Mouse (Mus musculus): ENCODE measurements around the gene Mmp19. TPM values are rescaled to one million over a fixed set of nuclear protein-coding genes. Genes with fewer than 3 reads are reported as not detected.

The Mmp19 gene
- under 1 TPM; 0.39 to 0.78 TPM for total RNA-seq (2021)

DNA sequence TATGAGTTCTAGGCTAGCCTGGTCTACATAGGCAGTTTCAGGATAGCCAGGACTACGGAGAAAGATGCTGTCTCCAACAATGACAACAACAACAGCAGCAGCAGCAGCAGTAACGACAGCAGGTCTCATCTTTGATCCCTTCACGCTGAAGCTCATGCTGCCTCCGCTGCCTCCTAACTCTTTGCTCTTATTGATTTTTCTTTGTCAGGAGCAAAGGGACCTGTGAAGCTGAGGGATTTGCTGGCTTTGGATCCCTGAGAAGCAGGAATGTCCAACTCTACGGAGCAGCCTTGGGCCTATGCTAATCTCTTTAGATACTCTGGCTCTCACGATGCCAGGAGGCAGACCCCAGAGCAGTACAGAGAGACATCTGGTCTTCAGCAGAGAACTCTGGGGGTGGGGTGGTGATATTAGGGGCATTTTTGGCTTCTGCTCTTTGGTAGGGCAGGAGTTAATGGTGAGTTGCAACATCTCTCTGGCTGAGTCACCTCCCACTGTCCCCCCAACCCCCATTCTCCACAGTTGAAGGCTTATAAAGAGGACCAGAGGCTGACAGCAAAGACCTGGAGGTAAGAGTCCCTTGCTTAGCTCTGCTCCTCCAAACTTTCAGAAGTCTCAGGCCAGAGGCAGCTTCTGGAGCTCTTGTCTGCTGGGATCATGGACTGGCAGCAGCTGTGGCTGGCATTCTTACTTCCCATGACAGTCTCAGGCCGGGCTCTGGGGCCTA is at the start of gene Mmp19:
Gene Mmp19, plus strand, starts transcription at position 513 of the 727 bp plus-strand sequence.
- intact Hi-C loops (cut with DNase I) = no loop called here
- no peak for DNase-seq (ENCODE audit: low spot score in 2 of 2)

DNA sequence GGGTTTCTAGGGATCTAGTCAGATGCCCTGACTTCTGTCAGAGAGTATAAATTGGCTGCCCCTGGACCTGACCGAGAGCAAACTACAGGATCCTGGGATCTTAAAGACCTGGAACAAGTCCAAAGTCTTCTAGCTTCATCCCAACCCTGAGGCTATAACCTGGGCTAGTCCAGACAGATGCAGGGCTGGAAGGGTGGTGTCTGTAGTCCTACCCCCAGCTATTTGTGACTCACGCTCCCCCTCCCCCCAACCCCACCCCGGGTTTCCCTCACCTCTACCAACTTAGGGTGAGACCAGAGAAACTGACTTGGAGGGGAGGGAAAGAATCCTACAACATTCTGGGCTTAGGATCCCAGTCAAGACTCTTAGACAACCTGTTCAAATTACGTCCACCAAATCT is 48.1 kb upstream of the Mmp19 start:
- intact Hi-C loops (cut with DNase I) = no loop called here

DNA sequence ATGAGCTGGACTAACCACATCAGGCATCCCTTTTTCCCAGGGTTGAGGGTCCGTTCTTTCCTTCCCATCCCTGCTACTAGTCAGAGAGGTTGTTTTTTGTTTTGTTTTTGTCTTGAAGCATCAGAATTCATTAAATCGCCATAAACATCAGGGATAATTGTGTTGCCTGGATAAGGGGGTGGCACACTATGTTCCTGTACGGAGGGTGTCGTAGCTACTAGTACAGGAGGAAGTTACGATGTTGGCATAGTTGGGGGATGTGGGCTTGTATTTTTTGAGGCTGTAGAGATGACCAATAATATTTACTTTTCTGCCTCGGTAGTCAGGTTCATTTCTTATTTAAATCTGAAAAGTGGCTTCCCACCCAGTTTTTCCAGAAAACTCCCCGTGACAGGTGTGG is 47.5 kb upstream of the Mmp19 start:
- intact Hi-C loops (cut with DNase I) = no loop called here
- no peak for DNase-seq (ENCODE audit: low spot score in 2 of 2)

More for the DNA sequence above, 48.1 kb upstream of the Mmp19 start:
- no peak for DNase-seq (ENCODE audit: low spot score in 2 of 2)

DNA sequence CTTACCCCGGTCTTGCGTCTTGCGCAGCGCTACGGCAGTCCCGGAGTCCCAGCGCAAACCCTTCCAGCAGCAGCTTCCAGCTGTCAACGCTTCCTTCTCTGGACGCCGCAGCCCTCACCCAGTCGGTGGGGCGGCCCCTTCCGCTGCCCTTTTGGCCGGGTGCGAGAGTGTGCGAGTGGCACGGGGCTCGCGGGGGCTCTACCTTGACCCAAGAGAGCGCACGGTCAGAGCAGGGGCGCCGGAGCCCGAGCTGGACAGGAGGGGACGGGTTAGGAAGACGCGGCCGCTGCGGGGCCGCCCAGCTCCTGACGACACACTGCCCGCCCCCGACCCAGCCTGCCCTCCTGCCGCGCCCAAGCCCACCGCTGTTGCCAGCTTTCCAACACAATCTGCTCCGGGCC is 46.9 kb upstream of the Mmp19 start:
- peak; percentile 40 to 44 for DNase-seq (ENCODE audit: low spot score in 2 of 2)
- intact Hi-C loops (cut with DNase I) = no loop called here

GRCm38 (mm10) chr10:128744211-128744610 is 46.5 kb upstream of the Mmp19 start:
- intact Hi-C loops (cut with DNase I) = no loop called here
- DNase-seq (ENCODE audit: low spot score in 2 of 2) = no peak

DNA sequence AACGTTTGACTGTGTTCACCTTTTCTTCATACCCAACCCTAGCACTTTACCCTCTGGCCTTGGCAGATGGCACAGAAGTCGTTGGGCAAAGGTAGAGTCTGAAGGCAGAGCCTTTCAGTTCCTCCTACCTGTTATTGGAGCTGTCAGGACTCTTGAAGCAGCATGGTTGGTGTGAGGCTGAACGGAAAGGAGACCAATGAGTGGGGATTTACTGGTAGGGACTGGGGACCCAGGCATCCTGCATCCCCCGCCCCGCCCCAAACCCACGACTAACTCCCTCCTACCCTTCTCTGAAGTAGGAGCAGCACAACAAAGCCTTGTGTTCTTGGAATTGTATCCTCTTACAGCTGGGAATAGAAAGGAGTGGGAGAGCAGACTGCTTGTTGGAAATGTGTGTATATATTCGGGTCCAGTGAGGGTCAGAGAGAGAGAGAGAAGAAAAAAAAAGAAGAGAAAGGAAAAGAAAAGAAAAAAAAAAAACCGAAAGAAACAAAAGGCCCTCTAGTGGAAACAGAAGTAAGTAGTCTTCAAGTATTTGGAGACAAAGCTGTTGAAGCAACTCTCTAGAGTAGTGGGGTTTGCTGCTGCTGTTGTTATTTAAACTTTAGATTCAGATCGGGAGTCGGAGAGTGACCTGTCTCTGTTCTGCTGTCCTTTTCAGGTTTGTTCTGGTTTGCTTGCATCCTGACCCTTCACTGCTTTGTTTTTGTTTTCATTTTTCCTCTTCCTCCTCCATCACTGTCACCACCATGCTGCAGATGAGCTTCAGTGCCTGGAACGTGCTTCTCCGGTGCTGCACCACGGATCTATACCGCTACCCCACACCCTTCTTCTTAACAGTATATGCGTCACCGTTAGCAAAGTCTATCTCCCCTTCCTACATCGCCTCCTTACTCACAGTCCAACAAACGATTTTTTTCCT is 45.8 kb upstream of the Mmp19 start, which contains the start of gene Dgka:
Gene Dgka, minus strand, starts transcription at position 176 of the 922 bp plus-strand sequence.
- no peak for DNase-seq (ENCODE audit: low spot score in 2 of 2)
- intact Hi-C loops (cut with DNase I) = no loop called here

DNA sequence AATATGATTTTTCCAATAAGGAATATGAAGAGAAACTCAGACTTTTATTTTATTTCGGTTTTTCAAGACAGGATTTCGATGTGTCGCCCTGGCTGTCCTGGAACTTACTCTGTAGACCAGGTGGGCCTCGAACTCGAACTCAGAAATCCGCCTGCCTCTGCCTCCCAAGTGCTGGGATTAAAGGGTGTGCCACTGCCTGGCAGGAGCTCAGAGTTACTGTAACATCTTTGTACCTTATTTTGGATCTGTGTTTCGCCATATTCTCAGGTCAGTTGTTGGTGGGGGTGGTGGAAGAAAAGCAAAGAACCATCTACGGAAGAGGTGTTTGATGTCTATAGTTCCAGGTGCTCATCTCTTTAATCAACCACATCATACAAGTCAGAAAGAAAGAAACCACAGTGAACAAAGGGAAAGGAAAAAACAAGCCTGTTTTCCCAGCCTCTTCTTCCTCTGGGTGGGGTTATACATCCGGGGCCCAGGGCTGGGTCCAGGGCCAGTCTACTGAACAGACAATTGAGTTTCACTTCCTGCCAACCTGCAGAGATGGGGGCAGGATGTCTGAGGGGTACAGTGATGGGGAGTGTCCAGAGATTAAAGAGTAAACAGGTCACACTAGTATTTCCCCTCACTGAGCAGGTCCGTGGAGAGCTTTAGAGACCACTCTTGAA is 44.6 kb upstream of the Mmp19 start:
- DNase-seq (ENCODE audit: low spot score in 2 of 2) = no peak
- intact Hi-C loops (cut with DNase I) = no loop called here

- intact Hi-C loops (cut with DNase I) = no loop called here
- no peak for DNase-seq (ENCODE audit: low spot score in 2 of 2)
These were observed 43.6 kb upstream of the Mmp19 start for GRCm38 (mm10) chr10:128746972-128747645.

DNA sequence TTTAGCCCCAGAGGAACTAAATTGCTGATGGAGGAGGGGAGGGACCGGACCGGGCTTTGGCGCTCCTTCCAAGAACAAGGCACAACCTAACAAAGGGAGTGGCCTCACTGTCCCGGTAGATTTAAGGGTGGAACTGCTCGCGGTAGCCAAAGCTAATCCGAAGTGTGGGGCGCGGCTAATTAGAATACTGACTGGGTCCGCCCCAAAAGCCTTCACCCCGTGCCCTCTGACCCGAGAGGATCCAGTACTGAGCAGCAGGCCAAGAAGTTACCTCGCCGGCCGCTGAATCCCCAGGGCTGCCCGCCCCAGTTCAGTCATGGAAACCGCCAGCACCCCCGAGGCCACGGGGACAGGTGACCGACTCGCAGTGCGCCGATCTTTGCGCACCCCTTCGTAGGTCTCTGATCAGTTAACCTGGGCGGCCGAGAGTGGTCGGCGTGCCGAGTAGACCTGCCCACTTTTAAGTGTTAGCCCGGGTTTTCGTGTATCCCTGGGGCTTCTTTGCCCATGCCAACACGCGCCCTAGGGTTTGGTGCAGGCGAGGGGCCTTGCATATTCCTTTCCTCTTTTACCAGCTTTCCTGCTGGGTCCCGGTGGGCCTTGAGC is 43.0 kb upstream of the Mmp19 start, which contains the start of gene Pym1:
Gene Pym1, plus strand, starts transcription at position 244 of the 606 bp plus-strand sequence.
- intact Hi-C loops (cut with DNase I) = loop anchor here (1.0 kb wide), 1 partner anchor 57 kb away; the partner anchor contains the start of genes Dnajc14 and Tmem198b
- peak in 1 of 2 experiments; percentile 49 for DNase-seq (ENCODE audit: low spot score in 2 of 2)

GRCm38 (mm10) chr10:128748252-128748864 is 42.4 kb upstream of the Mmp19 start:
- intact Hi-C loops (cut with DNase I) = loop anchor here (1.0 kb wide), 1 partner anchor 56 kb away; the partner anchor contains the start of genes Dnajc14 and Tmem198b
- peak; percentile 84 to 85 for DNase-seq (ENCODE audit: low spot score in 2 of 2)

DNA sequence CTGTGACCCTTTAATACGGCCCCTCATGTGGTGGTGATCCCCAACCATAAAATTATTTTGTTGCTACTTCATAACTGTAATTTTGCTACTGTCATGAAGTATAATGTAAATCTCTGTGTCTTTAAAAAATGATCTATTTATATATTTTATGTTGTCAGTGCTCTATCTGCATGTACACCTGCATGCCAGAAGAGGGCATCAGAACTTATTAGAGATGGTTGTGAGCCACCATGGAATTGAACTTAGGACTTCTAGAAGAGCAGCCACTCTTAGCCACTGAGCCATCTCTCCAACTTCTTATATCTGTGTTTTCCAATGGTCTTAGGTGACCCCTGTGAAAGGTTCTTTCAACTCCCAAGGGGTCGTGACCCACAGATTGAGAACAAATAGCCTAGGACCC is 17.8 kb upstream of the Mmp19 start:
- DNase-seq (ENCODE audit: low spot score in 2 of 2) = no peak
- intact Hi-C loops (cut with DNase I) = no loop called here

GRCm38 (mm10) chr10:128773685-128774084 is 17.0 kb upstream of the Mmp19 start:
- intact Hi-C loops (cut with DNase I) = no loop called here

GRCm38 (mm10) chr10:128778441-128778840 is 12.3 kb upstream of the Mmp19 start:
- intact Hi-C loops (cut with DNase I) = no loop called here
- no peak for DNase-seq (ENCODE audit: low spot score in 2 of 2)

More at GRCm38 (mm10) chr10:128773685-128774084, 17.0 kb upstream of the Mmp19 start:
- DNase-seq (ENCODE audit: low spot score in 2 of 2) = no peak

DNA sequence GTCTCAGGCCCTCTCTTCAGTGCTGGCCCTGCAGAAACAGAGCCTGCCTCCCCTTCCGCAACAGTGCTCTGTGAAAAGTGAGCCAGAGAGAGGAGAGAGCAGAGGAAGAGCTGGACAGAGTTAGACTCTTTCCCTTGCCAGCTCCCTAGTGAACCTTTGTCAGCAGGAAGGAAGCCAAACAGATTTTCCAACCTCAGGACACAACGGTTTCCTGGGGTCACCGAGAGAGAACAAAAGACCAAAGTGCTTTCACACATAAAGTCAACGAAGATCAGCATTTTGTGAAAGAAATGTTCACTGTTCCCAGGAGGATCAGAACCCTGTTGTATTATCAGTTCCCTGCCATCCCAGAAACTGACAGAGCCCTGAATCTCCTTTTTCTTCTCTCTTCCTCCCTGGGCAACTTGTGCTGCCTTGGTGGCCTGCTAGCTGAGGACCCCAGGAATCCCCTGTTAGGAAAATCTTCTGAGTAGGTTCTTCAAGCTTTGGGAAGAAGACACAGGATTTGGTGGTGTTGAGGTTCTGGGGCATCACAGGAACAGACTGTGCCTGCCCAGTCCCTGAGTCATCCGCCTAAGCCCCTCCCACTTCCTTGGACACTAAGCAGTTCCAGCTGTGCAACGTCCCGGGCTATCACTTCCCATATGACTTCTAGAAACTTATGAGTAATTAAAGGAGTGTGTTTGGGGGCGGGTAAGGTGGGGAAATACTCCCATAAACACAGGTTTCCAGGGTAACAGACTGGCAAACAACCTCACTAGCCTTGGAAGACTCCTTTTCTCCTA is 11.5 kb upstream of the Mmp19 start:
- intact Hi-C loops (cut with DNase I) = no loop called here
- no peak for DNase-seq (ENCODE audit: low spot score in 2 of 2)

DNA sequence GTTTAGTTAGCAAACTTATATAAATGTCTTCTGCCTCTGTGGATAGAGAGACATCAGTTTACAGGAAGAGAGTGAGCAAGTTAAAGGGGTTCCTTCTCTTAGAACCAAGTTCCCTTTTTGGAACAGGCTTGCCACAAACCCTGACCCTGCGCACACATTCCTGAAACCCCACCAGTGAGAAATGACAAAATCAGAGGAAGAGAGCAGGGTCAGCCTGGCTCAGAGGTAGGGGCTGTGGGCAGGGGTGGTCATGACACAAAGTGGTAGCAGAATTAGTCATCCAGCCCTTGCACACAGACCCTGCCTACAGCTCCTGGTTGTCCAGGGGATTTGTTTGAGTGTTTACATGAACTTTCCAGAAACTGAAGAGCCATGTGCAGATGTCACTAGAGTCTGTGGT is 10.5 kb upstream of the Mmp19 start:
- intact Hi-C loops (cut with DNase I) = no loop called here

DNA sequence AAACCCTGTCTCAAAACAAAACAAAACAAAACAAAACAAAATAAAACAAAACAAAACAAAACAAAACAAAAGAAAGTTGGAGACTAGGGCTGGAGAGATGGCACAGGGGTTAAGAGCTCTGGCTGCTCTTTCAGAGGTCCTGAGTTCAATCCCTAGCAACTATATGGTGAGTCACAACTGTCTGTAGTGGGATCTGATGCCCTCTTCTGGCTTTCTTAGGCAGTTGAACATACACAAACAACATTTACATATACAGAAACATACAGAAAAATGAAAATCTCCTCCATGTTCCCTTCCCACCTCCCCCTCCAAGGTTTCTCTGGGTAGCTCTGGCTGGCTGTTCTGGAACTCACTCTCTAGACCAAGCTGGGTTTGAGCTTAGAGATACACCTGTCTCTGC is 1.3 kb downstream of the Mmp19 start:
- intact Hi-C loops (cut with DNase I) = no loop called here
- DNase-seq (ENCODE audit: low spot score in 2 of 2) = no peak

More for the DNA sequence above, 10.5 kb upstream of the Mmp19 start:
- DNase-seq (ENCODE audit: low spot score in 2 of 2) = no peak

- intact Hi-C loops (cut with DNase I) = no loop called here
- no peak for DNase-seq (ENCODE audit: low spot score in 2 of 2)
These were observed 2.5 kb downstream of the Mmp19 start for GRCm38 (mm10) chr10:128793258-128793657.

- intact Hi-C loops (cut with DNase I) = no loop called here
- no peak for DNase-seq (ENCODE audit: low spot score in 2 of 2)
These were observed 3.7 kb downstream of the Mmp19 start for GRCm38 (mm10) chr10:128794391-128794790.
